Mouse (Mus musculus): ENCODE measurements at regions not wholly inside any gene's neighbourhood (a gene's known extent, or its start where the extent isn't known, plus 50 kb on each side); places are given as distances from the start of the nearest gene placed in this dataset.

- H3K4me3 ChIP-seq, result no peak overlapping the region
- peak overlapping the region; percentile 70 for H3K27ac ChIP-seq
- H3K4me1 ChIP-seq, result peaks cover 30% of the 10 kb centered on the region
- H3K36me3 ChIP-seq, result no peaks in the 10 kb centered on the region
- H3K27me3 ChIP-seq (ENCODE audit: insufficient read depth, poor library complexity, severe bottlenecking), result peaks cover 58% of the 10 kb centered on the region
- DNase-seq (ENCODE audit: low spot score), result peak; percentile 86
- WGBS, result 15% methylated on average over 8 of the region's 8 CpGs
- H3K9me3 ChIP-seq, result no peaks in the 10 kb centered on the region
These were observed 58.0 kb upstream of the Gm26897 start for GRCm38 (mm10) chr5:111675673-111676261.

DNA sequence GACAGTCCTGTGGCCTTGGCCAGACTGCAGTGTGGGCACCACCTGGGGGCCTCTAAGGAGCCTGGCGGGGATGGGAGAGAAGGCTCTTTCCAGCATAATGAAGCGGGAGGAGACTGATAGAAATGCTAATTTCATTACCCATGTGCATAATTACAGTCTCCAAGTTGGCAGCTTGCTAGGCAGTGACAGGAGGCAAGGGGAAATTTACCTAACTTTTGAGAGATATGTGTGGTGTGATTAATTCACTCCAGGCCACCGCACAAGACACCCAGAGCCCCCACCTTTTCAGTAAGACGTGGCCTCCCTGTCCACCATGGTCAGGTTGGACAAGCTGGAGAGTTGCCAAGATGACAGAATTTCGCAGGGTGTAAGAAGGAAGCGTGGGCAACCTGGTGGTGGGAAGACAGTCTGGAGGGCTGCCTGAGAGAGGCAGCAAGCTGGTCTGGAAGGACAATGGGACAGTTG lies 55.8 kb upstream of the Gm26897 start:
- 51% methylated on average over 6 of the region's 6 CpGs for WGBS
- Histone ChIP-seq H3K36me3 (no peaks in the 10 kb centered on the region), H3K27me3 (ENCODE audit: insufficient read depth, poor library complexity, severe bottlenecking) (peaks cover 72% of the 10 kb centered on the region), H3K4me3 (no peak overlapping the region), H3K4me1 (peaks cover 27% of the 10 kb centered on the region), H3K9me3 (no peaks in the 10 kb centered on the region), H3K27ac (no peak overlapping the region; the same call in 1 of the 2 replicates)
- DNase-seq (ENCODE audit: low spot score), result no peak

- DNase-seq (ENCODE audit: low spot score), result no peak
These were observed 55.2 kb upstream of the Gm26897 start for GRCm38 (mm10) chr5:111678496-111678895.

DNA sequence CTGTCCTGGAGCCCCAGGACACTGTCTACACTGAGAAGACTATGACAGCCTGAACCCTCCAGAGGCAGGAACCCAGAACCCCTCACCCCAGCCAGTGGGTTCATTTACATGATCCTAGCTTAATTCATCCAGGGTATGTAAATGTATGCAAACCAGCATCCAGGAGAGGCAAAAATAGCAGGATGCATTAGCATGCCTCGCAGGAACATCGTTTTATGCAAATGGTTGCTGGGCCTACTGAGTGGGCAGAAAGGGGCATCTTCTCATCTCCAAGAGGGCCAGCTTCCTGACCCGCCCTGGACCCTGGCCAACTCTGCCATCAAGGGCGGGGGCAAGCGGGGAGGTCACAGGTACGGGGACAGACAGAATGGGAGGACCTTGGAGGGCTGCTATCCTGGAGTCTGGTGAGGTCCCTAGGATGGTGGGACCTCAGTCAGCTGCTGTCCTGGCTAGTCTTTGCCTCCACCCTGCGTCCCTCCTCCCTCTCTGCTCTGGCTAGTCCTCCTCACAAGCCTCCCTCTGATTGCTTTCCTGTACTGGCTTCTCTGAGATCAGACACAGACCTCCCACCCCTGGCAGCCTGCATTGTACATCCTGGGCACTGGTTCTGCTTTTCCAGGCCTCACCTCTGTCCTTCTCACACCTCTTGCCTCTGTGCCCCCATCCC lies 52.2 kb upstream of the Gm26897 start:
- DNase-seq (ENCODE audit: low spot score), result no peak
- Histone ChIP-seq H3K27me3 (ENCODE audit: insufficient read depth, poor library complexity, severe bottlenecking) (peaks cover 61% of the 10 kb centered on the region), H3K27ac (peak overlapping the region; percentile 23; the same call in 1 of the 2 replicates), H3K4me1 (peaks cover 15% of the 10 kb centered on the region), H3K36me3 (no peaks in the 10 kb centered on the region), H3K4me3 (no peak overlapping the region), H3K9me3 (no peaks in the 10 kb centered on the region)
- WGBS, result 46% methylated on average over 7 of the region's 7 CpGs

More at GRCm38 (mm10) chr5:111678496-111678895, 55.2 kb upstream of the Gm26897 start:
- no peaks in the 10 kb centered on the region for H3K36me3 ChIP-seq
- H3K27me3 ChIP-seq (ENCODE audit: insufficient read depth, poor library complexity, severe bottlenecking), result peaks cover 77% of the 10 kb centered on the region
- H3K9me3 ChIP-seq, result no peaks in the 10 kb centered on the region
- no peak overlapping the region for H3K27ac ChIP-seq
- 22% methylated on average over 1 of the region's 1 CpGs for WGBS
- no peak overlapping the region for H3K4me3 ChIP-seq
- H3K4me1 ChIP-seq, result peaks cover 27% of the 10 kb centered on the region

DNA sequence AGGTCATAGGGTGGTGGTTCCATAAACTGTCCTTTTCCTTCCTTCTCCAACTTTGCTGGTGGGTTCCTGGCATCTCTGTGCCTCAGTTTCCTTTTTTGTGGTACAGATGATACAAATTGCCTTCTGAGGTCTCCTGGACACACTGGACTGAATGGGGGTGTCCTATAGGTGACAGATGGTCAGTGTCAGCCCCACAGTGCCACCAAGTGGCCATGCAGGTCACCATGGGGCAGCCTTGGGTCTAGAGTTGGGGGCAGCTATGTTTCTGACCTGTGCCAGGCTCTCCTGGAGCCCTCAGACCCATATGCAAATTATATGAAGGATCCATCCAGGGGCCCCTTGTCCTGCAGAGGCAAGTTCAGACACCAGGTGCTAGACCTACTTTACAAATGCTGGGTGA lies 50.8 kb upstream of the Gm26897 start:
- H3K36me3 ChIP-seq, result no peaks in the 10 kb centered on the region
- H3K9me3 ChIP-seq, result no peaks in the 10 kb centered on the region
- no peak overlapping the region for H3K27ac ChIP-seq
- H3K27me3 ChIP-seq (ENCODE audit: insufficient read depth, poor library complexity, severe bottlenecking), result peaks cover 49% of the 10 kb centered on the region
- H3K4me1 ChIP-seq, result peaks cover 15% of the 10 kb centered on the region
- no peak overlapping the region for H3K4me3 ChIP-seq
- no peak for DNase-seq (ENCODE audit: low spot score)
